Comparison of ENCODE assay signal across 8 mouse cellular contexts in genomic region chr7:73521277-73522193, GRCm38 (mm10). TPM values are rescaled to one million over a fixed set of nuclear protein-coding genes. Genes with fewer than 3 reads are reported as not detected.
A peak's percentile ranks its signal among the peaks of the same experiment; 100 is the strongest.
DNase-seq lines count a peak whose midpoint lies in the region; ATAC-seq lines count a peak whose summit lies in the region.

No protein-coding gene starts in this region.

- no peak for ATAC-seq in heart, embryonic 11.5 days (replicated peaks; ENCODE audit: insufficient number of reproducible peaks, low FRiP score, low TSS enrichment)
- ATAC-seq in embryonic facial prominence, embryonic 14.5 days (ENCODE audit: low read depth): no peak
- no peak; the same call in 1 of the 2 replicates for ATAC-seq in hindbrain, embryonic 12.5 days (ENCODE audit: low FRiP score)
- ATAC-seq in midbrain, embryonic 14.5 days (ENCODE audit: low FRiP score, low TSS enrichment): no peak

- no peaks in the 10 kb centered on the region for H3K9me3 ChIP-seq in heart, embryonic 11.5 days (replicated peaks; ENCODE audit: control insufficient read depth, low read length)
- no peaks in the 10 kb centered on the region for H3K9me3 ChIP-seq in embryonic facial prominence, embryonic 14.5 days (ENCODE audit: control insufficient read depth, low read length)
- no peaks in the 10 kb centered on the region for H3K9me3 ChIP-seq in hindbrain, embryonic 12.5 days (replicated peaks)
- no peaks in the 10 kb centered on the region for H3K9me3 ChIP-seq in midbrain, embryonic 14.5 days (ENCODE audit: control insufficient read depth, low read length)

- WGBS in heart, embryonic 11.5 days (ENCODE audit: insufficient replicate concordance): 85% methylated on average over 11 of the region's 11 CpGs
- WGBS in embryonic facial prominence, embryonic 14.5 days: 87% methylated on average over 11 of the region's 11 CpGs
- WGBS in hindbrain, embryonic 12.5 days: 87% methylated on average over 11 of the region's 11 CpGs
- WGBS in midbrain, embryonic 14.5 days: 78% methylated on average over 11 of the region's 11 CpGs

- H3K4me2 ChIP-seq in heart, embryonic 11.5 days: no peak overlapping the region
- no peak overlapping the region for H3K4me2 ChIP-seq in embryonic facial prominence, embryonic 14.5 days (ENCODE audit: low read depth, low read length)
- H3K4me2 ChIP-seq in hindbrain, embryonic 12.5 days (replicated peaks): no peak overlapping the region
- no peak overlapping the region for H3K4me2 ChIP-seq in midbrain, embryonic 14.5 days (ENCODE audit: low read length)

- H3K27me3 ChIP-seq in heart, embryonic 11.5 days (ENCODE audit: control insufficient read depth, insufficient read depth, low read length): no peaks in the 10 kb centered on the region
- H3K27me3 ChIP-seq in embryonic facial prominence, embryonic 14.5 days (replicated peaks; ENCODE audit: control insufficient read depth, insufficient read depth, low read length): no peaks in the 10 kb centered on the region
- H3K27me3 ChIP-seq in hindbrain, embryonic 12.5 days: no peaks in the 10 kb centered on the region
- no peaks in the 10 kb centered on the region for H3K27me3 ChIP-seq in midbrain, embryonic 14.5 days (ENCODE audit: control insufficient read depth, insufficient read depth, low read length)

- no peak overlapping the region for H3K4me3 ChIP-seq in heart, embryonic 11.5 days (ENCODE audit: low read depth, low read length)
- H3K4me3 ChIP-seq in embryonic facial prominence, embryonic 14.5 days (ENCODE audit: low read depth, low read length): no peak overlapping the region
- H3K4me3 ChIP-seq in hindbrain, embryonic 12.5 days: no peak overlapping the region
- H3K4me3 ChIP-seq in midbrain, embryonic 14.5 days (replicated peaks; ENCODE audit: low read depth, low read length): no peak overlapping the region

- peak overlapping the region; percentile 55 for H3K27ac ChIP-seq in heart, embryonic 11.5 days (ENCODE audit: low read depth, low read length)
- H3K27ac ChIP-seq in embryonic facial prominence, embryonic 14.5 days (replicated peaks; ENCODE audit: low read depth, low read length): peak overlapping the region; percentile 17; the same call in 1 of the 2 replicates
- H3K27ac ChIP-seq in hindbrain, embryonic 12.5 days: peak overlapping the region; percentile 72
- peak overlapping the region; percentile 65 for H3K27ac ChIP-seq in midbrain, embryonic 14.5 days (replicated peaks; ENCODE audit: low read depth, low read length)

- peaks cover 16% of the 10 kb centered on the region for H3K36me3 ChIP-seq in heart, embryonic 11.5 days (ENCODE audit: control insufficient read depth, insufficient read depth, low read length)
- H3K36me3 ChIP-seq in embryonic facial prominence, embryonic 14.5 days (ENCODE audit: control insufficient read depth, insufficient read depth, low read length): peaks cover 59% of the 10 kb centered on the region
- peaks cover 32% of the 10 kb centered on the region for H3K36me3 ChIP-seq in hindbrain, embryonic 12.5 days
- H3K36me3 ChIP-seq in midbrain, embryonic 14.5 days (ENCODE audit: control insufficient read depth, insufficient read depth, low read length): peaks cover 12% of the 10 kb centered on the region

- H3K9ac ChIP-seq in heart, embryonic 11.5 days (ENCODE audit: low read depth, low read length): no peak overlapping the region
- no peak overlapping the region for H3K9ac ChIP-seq in embryonic facial prominence, embryonic 14.5 days (ENCODE audit: low read depth, low read length)
- no peak overlapping the region for H3K9ac ChIP-seq in hindbrain, embryonic 12.5 days
- H3K9ac ChIP-seq in midbrain, embryonic 14.5 days (replicated peaks; ENCODE audit: low read length): no peak overlapping the region

- no peak for DNase-seq in heart, adult 18-20 months
- DNase-seq in embryonic facial prominence, embryonic 14.5 days (ENCODE audit: low spot score): no peak
- DNase-seq in midbrain, embryonic 14.5 days: peak; percentile 29
- DNase-seq in thymus, adult 18-20 months: no peak
- no peak for DNase-seq in cerebellum, postnatal 36 days
- DNase-seq in right cerebral cortex, postnatal 4 days: no peak

- H3K4me1 ChIP-seq in heart, embryonic 11.5 days (ENCODE audit: control insufficient read depth, insufficient read depth, low read length): peaks cover 26% of the 10 kb centered on the region
- peaks cover 8% of the 10 kb centered on the region; the same call in 1 of the 2 replicates for H3K4me1 ChIP-seq in embryonic facial prominence, embryonic 14.5 days (ENCODE audit: control insufficient read depth, insufficient read depth, low read length)
- peaks cover 14% of the 10 kb centered on the region for H3K4me1 ChIP-seq in hindbrain, embryonic 12.5 days
- peaks cover 11% of the 10 kb centered on the region; the same call in 1 of the 2 replicates for H3K4me1 ChIP-seq in midbrain, embryonic 14.5 days (ENCODE audit: control insufficient read depth, insufficient read depth, low read length)

RNA-seq across cellular contexts. Expression of gene Chd2, which starts 20.1 kb away (rescaled TPM):
- polyA plus RNA-seq in heart, embryonic 11.5 days (2014; fragmentation: Nextera tagmentation; extraction: Ambion mirVana): 43.6 and 45.6 TPM in 2 replicates
- 10 to 100 TPM; 28.2 to 38.8 TPM for total RNA-seq in heart, adult 18-20 months (2021)
- polyA plus RNA-seq in embryonic facial prominence, embryonic 14.5 days (2014; fragmentation: Nextera tagmentation; extraction: Ambion mirVana): 39.5 and 54.6 TPM in 2 replicates
- polyA plus RNA-seq in hindbrain, embryonic 12.5 days (2016; fragmentation: Nextera tagmentation; extraction: Ambion mirVana): 63.6 and 67.9 TPM in 2 replicates
- polyA plus RNA-seq in midbrain, embryonic 14.5 days (2014; fragmentation: Nextera tagmentation; extraction: Ambion mirVana): 35.9 and 49.8 TPM in 2 replicates

Comparison
In these comparisons a context has a peak if more than half of its experiments do, and no peak if none do; other contexts are left out.
1. H3K27ac ChIP-seq: peak in every context shown above with its lines; median percentile 72 in hindbrain, embryonic 12.5 days; 65 in midbrain, embryonic 14.5 days; 55 in heart, embryonic 11.5 days; 17 in embryonic facial prominence, embryonic 14.5 days.